Mouse (Mus musculus) frontal cortex, postnatal 10 days (tissue): ENCODE results near the gene March1.
"Not testable (repeated sequence)": the region's sequence is repeated elsewhere in the genome, so short reads cannot be mapped to it uniquely, and the experiment has no call there.

ENCODE experiments used
- DNase-seq, 2 experiments: peaks; one replicate each; pipeline ENCODE4 v3.0.0; 2022; ENCODE audit warnings: low spot score in 2 of 2, mixed read lengths in 1 of 2

The March1 gene

GRCm38 (mm10) chr8:66415234-66415633 lies 797.5 kb downstream of the March1 start:
- DNase-seq: no peak

GRCm38 (mm10) chr8:66417591-66417990 lies 799.9 kb downstream of the March1 start:
- DNase-seq: not testable (repeated sequence)

GRCm38 (mm10) chr8:66430639-66431038 lies 812.9 kb downstream of the March1 start:
- no peak for DNase-seq

GRCm38 (mm10) chr8:66433577-66433976 lies 815.9 kb downstream of the March1 start:
- DNase-seq: no peak

GRCm38 (mm10) chr8:66436804-66437203 lies 819.1 kb downstream of the March1 start:
- DNase-seq: no peak

- DNase-seq: no peak
Measured at GRCm38 (mm10) chr8:66437929-66438328, 820.2 kb downstream of the March1 start.

GRCm38 (mm10) chr8:66438468-66438867 lies 820.8 kb downstream of the March1 start:
- no peak for DNase-seq

GRCm38 (mm10) chr8:66441123-66441522 lies 823.4 kb downstream of the March1 start:
- DNase-seq: no peak

- DNase-seq: peak in 1 of 2 experiments; percentile 20
Measured at GRCm38 (mm10) chr8:66442778-66443177, 825.1 kb downstream of the March1 start.

GRCm38 (mm10) chr8:66444141-66444540 lies 826.4 kb downstream of the March1 start:
- DNase-seq: no peak

GRCm38 (mm10) chr8:66445351-66445750 lies 827.7 kb downstream of the March1 start:
- no peak for DNase-seq

GRCm38 (mm10) chr8:66450691-66451090 lies 833.0 kb downstream of the March1 start:
- DNase-seq: peak in 1 of 2 experiments; percentile 27

- DNase-seq: no peak
Measured at GRCm38 (mm10) chr8:66457057-66457456, 839.4 kb downstream of the March1 start.

- DNase-seq: no peak
Measured at GRCm38 (mm10) chr8:66469821-66470220, 852.1 kb downstream of the March1 start.

GRCm38 (mm10) chr8:66476880-66477279 lies 859.2 kb downstream of the March1 start:
- no peak for DNase-seq

GRCm38 (mm10) chr8:66486084-66486763 lies 868.5 kb downstream of the March1 start, which contains the start of gene Tma16:
Gene Tma16, minus strand, starts transcription at chr8:66486530.
- DNase-seq: peak; percentile 72 to 80

- DNase-seq: no peak
Measured at GRCm38 (mm10) chr8:66488556-66488955, 870.9 kb downstream of the March1 start.

GRCm38 (mm10) chr8:66490624-66491023 lies 872.9 kb downstream of the March1 start:
- DNase-seq: no peak

- DNase-seq: no peak
Measured at GRCm38 (mm10) chr8:66494496-66494895, 876.8 kb downstream of the March1 start.

- peak; percentile 26 to 75 for DNase-seq
Measured at GRCm38 (mm10) chr8:66495726-66496125, 878.0 kb downstream of the March1 start.

GRCm38 (mm10) chr8:66496998-66497577 lies 879.4 kb downstream of the March1 start:
- DNase-seq: peak in 1 of 2 experiments; percentile 20

- DNase-seq: no peak
Measured at GRCm38 (mm10) chr8:66503381-66503780, 885.7 kb downstream of the March1 start.

- no peak for DNase-seq
Measured at GRCm38 (mm10) chr8:66511537-66511936, 893.8 kb downstream of the March1 start, which contains the start of gene Tktl2. Gene Tktl2, plus strand, starts transcription at chr8:66511756.
